Mouse (Mus musculus): ENCODE measurements around the gene Dapp1.
"Not testable (repeated sequence)": the region's sequence is repeated elsewhere in the genome, so short reads cannot be mapped to it uniquely, and the experiment has no call there.

The Dapp1 gene

DNA sequence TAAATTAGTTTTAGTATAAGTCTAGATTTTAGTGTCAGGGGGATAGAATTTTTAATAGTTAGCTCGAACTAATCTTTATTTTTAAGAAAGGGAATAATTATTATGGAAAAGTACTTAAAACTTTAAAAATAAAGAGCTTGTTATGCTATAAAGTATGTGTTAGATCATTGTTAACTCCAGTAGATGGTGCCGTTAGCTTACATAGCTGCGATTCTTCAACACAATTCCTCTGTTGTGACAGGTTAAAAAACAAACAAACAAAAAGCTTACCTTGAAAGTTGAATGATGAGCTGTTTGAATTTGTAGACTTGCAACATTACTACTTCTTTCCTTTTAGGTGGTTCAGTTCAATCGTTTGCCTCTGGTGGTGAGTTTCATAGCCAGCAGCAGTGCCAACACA, 54.3 kb downstream of the Dapp1 start:
- in situ Hi-C loops (cut with MboI, MseI) = no loop called here

DNA sequence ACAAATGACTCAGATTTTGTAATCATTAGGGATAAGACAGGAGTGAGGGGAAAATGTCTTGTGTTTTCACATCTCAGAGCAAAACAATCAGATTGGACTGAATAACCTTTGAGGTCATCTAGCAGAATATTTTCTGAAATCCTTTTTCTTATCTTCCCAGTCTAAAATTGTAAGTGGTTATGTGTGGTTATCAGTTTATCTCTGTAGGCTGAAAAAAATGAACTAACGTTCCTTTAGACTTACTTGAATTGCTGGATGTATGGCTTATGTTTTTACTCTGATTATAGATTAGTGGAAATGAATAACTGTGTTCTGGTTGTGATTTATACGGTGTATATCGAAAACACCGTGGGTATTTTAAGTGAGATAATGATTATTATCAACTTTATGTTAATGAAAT, 60.8 kb downstream of the Dapp1 start:
- in situ Hi-C loops (cut with MboI, MseI) = no loop called here

DNA sequence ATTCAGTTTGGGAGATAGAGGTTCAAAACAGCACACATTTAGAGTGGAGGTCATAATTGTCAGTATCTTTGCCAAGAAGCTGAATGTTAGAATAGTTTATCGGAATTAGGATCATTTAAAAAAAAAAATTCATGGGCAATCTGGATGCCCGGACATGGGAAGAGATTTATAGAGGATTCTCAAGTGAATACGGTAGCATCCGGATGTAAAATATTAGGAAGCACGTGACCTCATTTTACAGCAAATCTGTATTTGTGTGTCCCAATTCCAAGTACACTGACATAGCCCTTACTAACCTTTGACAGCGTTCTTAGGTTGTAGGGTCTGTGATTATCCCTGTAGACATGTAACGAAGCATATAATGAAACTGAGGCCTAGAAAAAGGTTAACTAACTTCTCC, 61.9 kb downstream of the Dapp1 start:
- in situ Hi-C loops (cut with MboI, MseI) = no loop called here

DNA sequence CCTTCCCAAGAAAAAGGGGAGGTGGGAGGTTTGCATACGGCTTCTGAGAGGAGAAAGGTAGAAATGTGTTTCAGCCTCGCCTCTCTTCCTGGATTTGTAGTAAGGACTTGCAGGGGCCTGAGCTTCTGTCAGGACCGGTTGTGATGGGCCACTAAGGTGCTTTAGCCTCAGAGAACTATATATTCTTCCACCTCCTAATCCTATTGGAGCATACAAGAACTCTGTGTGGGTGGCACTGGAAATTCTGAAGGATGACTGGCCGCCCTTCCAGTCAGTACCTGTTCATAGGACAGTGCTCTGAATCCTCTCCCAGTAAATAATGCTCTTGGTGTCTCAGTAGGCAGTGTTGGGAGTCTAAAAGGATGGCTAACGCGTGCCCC, 62.4 kb downstream of the Dapp1 start:
- in situ Hi-C loops (cut with MboI, MseI) = no loop called here

DNA sequence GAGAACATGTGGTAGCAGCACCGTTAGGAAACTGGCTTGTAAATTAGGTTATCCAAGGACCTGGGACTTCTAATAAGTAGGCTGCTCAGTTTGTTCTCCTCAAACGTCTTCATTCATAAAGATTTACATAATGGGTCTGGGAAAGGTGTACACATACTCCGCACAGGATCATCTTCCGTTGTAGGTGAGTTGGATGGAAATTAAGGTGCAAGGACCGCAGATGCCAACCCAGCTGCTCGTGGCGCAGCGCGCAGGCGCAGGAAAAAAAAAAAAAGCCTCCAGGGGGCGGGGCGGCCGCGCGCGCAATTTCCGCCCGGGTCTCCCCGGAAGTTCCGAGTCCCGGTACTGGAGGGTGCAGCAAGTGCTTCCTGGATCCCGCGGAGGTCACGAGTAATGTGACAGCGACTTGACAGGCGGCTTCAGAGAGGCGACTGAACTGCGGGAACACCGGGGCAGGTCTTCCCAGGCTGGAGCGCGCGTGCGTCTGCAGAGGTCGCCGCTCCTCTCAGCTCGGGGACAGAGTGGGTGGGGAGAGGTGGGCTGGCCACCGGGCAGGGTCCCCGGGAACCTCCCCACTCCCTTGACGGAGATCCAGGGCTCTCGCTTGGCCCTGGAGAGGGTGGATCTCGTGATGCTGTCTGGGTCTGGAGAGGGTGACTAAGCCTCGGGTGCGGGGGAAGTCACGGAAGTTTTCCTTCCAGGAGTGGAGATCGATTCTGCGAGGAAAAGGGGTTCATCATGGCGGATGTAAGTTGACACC, 63.0 kb downstream of the Dapp1 start, which contains the start of gene Lamtor3:
Lamtor3 (plus strand) TSS at position 335 of the 760 bp plus-strand sequence.
- in situ Hi-C loops (cut with MboI, MseI) = no loop called here

DNA sequence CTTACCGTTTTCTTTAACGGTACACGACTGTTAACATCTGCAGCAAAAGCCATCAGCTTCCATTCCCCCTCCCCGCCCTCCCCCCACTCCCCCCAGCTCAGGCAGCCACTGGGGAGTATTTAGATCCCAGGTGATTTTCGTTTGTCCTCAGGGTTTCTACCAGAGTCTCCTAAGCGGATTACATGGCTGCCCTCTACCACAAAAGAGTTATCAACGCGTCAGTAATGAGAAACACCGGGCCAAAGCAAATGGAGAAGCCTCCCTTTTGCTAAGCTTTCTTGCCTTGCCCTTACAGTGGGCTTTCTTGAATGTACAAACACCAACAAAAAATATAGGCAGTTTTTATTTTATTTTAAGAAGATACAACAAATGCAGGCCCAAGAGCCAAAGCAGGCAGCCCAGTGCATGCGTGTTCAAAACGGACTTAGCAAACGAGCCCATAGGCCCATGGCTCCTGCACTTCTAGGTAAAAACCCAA, 63.6 kb downstream of the Dapp1 start:
- in situ Hi-C loops (cut with MboI, MseI) = no loop called here

DNA sequence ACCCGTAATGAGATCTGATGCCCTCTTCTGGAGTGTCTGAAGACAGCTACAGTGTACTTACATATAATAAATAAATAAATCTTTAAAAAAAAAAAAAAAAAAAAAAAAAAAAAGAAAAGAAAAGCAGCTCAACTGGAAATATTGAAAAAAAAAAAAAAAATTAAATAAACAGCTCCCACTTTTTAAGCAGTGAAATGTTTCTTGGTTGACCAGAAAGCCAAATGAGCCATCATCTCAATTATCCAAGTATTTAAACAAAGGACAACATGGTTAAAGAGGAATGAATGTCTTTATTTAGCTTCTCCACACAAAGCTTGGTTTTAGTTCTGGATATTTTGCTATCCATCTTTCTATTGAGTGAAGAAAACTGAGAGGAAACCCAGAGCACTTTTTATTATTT, 66.8 kb downstream of the Dapp1 start:
- in situ Hi-C loops (cut with MboI, MseI) = not testable (repeated sequence)

DNA sequence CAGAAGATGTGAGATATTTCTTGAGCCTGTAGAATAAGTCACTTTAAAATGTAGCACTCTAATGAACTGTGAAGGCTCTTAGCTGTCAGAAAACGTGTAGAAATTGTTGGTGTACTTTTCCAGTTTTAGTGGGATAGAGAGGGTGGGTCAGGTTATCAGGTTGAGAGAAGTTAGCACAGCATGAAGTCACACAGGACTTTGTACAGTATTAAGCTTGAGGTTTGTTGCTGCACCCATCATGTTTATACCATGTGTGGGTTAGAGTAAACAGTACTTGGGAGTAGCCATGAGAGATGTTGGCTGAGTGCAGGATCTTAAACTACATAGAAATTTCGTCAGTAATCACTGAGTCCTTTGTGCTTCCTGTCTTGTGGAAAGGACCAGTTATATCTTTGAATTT, 68.3 kb downstream of the Dapp1 start:
- in situ Hi-C loops (cut with MboI, MseI) = no loop called here

DNA sequence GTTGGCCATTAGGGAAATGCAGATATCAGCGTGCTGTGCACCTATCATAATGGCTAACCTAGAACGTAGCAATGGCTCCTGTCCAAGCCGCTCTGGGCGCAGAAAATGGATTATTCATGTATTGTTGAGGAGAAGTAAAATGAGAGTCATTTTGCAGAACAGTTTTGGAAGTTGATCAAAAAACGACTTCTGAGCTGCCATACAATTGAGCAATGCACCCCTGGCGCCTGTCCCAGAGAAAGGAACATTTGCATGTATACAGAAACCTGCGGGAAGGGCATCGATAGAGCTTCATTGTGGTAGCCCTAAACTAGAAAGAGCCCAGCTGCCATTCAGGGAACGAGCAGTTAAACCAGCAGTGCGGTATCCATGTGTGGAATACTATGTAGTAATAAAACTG, 81.2 kb downstream of the Dapp1 start:
- in situ Hi-C loops (cut with MboI, MseI) = no loop called here

DNA sequence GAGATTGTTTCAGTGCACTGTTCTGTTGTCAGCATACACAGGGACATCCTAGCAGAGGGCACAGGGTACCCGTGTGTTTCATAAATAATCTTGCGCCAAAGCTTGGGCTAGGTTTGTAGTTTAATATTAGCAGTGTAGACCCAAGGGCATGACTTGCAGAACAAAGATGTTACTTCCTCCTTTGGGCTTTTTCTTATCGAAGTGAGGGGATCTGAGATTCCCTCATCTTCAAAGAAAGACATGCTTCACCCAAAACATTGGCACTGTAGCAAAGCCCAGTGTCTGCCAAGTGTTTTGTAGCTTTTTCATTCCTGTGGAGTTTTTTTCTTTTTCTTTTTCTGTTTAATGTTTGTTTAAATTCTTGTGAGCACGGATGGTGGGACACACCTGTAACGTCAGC, 83.7 kb downstream of the Dapp1 start:
- in situ Hi-C loops (cut with MboI, MseI) = no loop called here

DNA sequence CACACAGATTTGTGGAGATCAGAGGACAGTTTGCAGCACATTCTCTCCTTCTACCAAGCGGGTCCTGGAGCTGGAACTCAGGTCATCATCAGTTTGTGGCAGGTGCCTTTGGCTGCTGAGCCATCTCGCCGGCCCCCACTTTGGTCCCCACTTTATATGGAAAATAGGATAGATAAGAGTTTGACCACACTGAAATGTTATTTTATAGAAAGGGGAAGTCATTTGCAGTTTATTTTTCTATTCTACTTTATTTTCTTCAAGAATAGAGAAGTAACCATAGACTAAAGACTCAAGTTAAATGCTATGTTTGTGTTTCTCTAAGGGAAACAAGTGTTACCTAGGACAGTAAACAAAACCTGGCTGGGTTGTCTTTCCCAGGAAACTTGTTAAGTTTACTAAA, 84.5 kb downstream of the Dapp1 start:
- in situ Hi-C loops (cut with MboI, MseI) = no loop called here

DNA sequence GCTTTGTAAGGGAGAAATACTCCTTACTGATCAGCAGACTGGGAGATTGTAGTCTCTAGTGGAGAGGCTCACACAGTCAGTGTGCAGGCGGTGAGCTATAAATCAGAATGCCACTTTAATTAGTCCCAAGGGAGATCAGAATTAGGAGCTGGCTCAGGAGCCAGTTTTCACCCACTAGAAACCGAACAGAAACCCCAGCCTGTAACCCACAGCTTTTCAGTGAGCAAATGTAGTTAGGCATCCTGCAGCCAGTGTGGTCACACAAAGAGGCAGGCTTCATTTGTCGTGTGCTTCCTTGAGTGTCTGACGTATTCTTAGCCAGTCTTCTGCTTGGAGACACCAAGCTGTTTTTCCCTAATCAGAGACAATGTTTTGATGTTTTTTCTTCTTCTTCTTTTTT, 85.0 kb downstream of the Dapp1 start:
- in situ Hi-C loops (cut with MboI, MseI) = no loop called here

DNA sequence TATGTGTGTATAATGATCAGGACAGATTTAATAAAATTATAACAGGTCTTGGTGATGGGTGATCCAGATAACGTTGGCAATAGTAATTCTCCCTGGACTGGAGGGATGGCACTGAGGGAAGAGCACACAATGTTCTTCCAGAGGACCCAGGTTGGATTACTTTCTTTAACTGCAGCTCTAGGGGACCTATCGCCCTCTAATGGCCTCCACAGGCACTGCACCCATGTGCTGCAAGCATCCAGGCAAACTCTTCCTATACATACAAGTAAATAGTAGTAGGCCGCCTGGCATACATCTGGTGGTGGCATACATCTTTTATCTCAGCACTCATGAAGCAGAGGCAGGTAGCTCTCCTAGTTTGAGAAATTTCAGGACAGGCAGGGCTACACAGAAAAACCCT, 86.1 kb downstream of the Dapp1 start:
- in situ Hi-C loops (cut with MboI, MseI) = no loop called here

DNA sequence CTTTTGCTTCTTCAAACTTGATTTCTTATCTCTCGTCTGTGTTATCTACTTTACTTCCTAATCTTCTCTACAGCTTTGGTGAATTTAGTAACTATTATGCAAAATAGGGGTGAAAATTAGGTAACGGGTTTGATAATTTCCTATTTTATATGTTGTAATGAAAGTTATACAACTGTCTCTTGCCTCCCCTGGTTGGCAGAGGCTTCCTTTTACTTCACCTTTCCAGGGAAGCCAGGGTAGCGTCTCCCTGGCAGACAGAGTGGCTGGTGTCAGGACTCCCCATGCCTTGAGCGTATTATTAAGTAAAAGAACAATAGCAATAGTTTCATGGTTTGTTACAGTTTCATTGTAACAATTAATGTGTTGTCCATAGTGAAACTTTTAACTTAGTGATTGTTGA, 87.6 kb downstream of the Dapp1 start:
- in situ Hi-C loops (cut with MboI, MseI) = no loop called here

DNA sequence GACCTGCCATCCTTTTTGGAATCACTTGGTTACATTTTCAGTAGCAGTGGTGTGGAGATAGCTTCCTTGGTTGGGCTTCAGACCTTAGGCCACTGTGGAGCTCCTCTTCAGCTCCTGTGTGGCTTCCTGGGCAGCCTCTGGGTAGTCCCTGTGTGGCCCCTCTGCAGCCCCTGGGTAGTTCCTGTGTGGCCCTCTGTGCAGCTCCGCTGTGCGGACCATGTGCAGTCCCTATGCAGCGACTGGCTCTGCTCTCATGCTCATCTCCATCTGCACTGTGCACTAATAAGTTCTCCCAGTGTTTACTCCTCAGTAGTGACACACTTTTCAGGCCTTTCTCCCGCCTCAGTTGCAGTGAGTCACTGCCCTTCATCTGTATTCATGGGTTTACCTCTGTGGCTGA, 89.2 kb downstream of the Dapp1 start:
- in situ Hi-C loops (cut with MboI, MseI) = no loop called here

DNA sequence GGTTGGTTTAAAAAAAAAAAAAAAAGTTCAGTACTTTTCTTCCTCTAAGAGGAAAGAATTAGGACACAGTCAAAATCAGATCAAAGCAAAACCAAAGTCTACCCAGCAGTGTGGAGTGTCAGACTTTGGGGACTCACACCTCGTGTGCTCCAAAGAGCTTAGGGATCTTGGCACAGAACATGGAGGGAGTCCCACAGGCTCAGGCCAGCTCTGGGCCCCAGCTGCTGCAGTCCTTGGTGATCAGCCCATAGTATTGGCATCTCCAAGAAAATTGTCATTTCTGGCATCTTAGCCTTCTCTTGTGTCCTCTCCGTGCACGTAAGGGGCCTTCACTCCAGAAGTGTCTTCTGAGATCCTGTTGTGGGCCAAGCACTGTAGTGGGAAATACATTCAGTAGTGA, 90.3 kb downstream of the Dapp1 start:
- in situ Hi-C loops (cut with MboI, MseI) = no loop called here

DNA sequence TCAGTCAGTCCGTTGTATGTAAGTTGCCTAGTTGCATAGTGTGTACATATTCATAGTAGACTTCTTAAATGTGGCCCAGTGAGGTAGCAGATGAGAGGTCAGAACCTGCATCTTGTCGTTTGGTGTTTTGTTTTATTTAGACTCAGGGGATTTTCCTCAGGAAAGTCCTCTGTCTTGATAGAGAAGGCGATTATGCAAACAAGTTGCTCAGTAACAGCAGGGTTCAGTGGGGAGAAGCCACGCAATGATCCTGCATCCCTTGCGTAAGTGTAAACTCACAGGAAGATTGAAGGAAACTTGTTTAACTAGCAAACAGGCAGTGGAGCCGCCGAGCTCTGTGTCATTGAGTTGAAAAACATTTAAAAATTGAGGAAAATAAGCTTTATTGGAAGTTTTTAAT, 93.4 kb downstream of the Dapp1 start:
- in situ Hi-C loops (cut with MboI, MseI) = no loop called here

DNA sequence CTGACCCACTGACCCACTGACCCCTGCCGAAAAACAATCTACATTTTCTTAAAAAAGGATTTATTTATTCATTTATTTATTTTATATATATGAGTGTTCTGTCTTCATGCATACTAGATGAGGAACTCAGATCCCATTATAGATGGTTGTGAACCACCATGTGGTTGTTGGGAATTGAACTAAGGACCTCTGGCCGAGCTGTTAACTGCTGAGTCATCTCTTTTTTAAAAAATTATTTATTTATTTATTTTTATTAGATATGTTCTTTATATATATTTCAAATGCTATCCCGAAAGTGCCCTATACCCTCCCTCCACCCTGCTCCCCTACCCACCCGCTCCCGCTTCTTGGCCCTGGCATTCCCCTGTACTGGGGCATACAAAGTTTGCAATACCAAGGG, 100.3 kb downstream of the Dapp1 start:
- in situ Hi-C loops (cut with MboI, MseI) = no loop called here
